Mouse (Mus musculus) lung, postnatal 0 days (tissue): ENCODE data around the gene Vmn1r195. TPM values are rescaled to one million over a fixed set of nuclear protein-coding genes. Genes with fewer than 3 reads are reported as not detected.

Experiments used
- ATAC-seq: fragments of 200-750 bp; cut with Nextera tagmentation; 2 replicates; pipeline ENCODE4 v1.8.0; 2017; ENCODE audit warnings: moderate library complexity
- DNase-seq: peaks from one replicate; pipeline ENCODE4 v3.0.0-alpha.2; 2016; ENCODE audit warnings: low spot score
- H3K27ac ChIP-seq: fragments of 300-500 bp; sonication (generic); 2 replicates; pipeline ENCODE4 v1.5.1; 2014; ENCODE audit warnings: antibody characterized with exemption, mild to moderate bottlenecking, low read length, mixed read lengths
- H3K27me3 ChIP-seq: fragments of 300-500 bp; sonication (generic); replicated peaks from 2 replicates; pipeline ENCODE4 v1.6.1; 2014; ENCODE audit warnings: low read length, mixed read lengths; ENCODE audit not compliant: insufficient read depth
- H3K36me3 ChIP-seq: fragments of 300-500 bp; sonication (generic); 2 replicates; pipeline ENCODE4 v1.6.1; 2014; ENCODE audit warnings: low read length, mixed read lengths; ENCODE audit not compliant: insufficient read depth
- H3K4me1 ChIP-seq: fragments of 300-500 bp; sonication (generic); 2 replicates; pipeline ENCODE4 v1.6.1; 2014; ENCODE audit warnings: antibody characterized with exemption, low read depth, low read length, mixed read lengths; ENCODE audit not compliant: insufficient read depth
- H3K4me2 ChIP-seq: fragments of 300-500 bp; sonication (generic); replicated peaks from 2 replicates; pipeline ENCODE4 v1.6.1; 2014; ENCODE audit warnings: low read depth, mild to moderate bottlenecking, low read length, moderate library complexity, mixed read lengths
- H3K4me3 ChIP-seq: fragments of 300-500 bp; sonication (generic); 2 replicates; pipeline ENCODE4 v1.5.1; 2014; ENCODE audit warnings: low read depth, low read length
- H3K9ac ChIP-seq: fragments of 300-500 bp; sonication (generic); replicated peaks from 2 replicates; pipeline ENCODE4 v1.6.1; 2014; ENCODE audit warnings: low read depth, mild to moderate bottlenecking
- H3K9me3 ChIP-seq: fragments of 300-500 bp; sonication (generic); 2 replicates; pipeline ENCODE4 v1.6.1; 2016; ENCODE audit warnings: low read length, mixed read lengths
- CTCF ChIP-seq: IDR thresholded peaks from 2 replicates; pipeline ENCODE4 v1.5.1; 2016; ENCODE audit warnings: antibody characterized with exemption, mild to moderate bottlenecking
- EP300 ChIP-seq: IDR thresholded peaks from 2 replicates; pipeline ENCODE4 v1.6.1; 2016; ENCODE audit warnings: antibody characterized with exemption, mild to moderate bottlenecking, control low read depth
- WGBS: fragments of 180-500 bp; shearing (Covaris S2); extraction: QIAGEN DNeasy Blood & Tissue Kit; methylation state at CpG from one replicate; pipeline ENCODE4 v1.1.7; 2014; 5-methylcytosine and 5-hydroxymethylcytosine counted together
- polyA plus RNA-seq: library from polyadenylated mRNA; unstranded; fragments of >200 nt; fragmentation: Nextera tagmentation; extraction: Ambion mirVana; gene quantifications from 2 replicates; pipeline ENCODE4 v1.2.1, GENCODE M21; 2015

Gene Vmn1r195
- polyA plus RNA-seq, 1 experiment from 2014 or later = not detected

DNA sequence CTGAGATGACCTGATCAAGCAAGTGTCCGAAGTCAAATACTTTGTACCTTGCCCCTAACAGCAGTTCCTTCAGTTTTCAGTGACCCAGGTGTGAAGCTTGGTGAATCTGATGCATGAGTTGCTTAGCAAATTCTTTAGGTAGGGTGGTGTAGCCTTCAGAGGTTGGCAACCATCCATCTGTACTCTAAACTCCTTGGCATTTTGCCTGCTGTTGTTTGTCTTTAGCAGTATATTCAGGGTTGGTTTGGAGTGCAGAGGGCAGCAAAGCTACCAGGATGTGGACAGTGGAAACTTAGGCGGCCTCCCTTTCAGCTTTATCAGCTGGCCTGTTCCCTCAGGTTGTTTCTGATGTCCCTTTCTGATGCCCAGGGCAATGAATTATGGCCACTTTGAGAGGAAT lies 45.0 kb downstream of the Vmn1r195 start:
- 62% methylated on average over 2 of the region's 2 CpGs for WGBS
- H3K36me3 ChIP-seq = no peaks in the 10 kb centered on the region
- no peak for DNase-seq
- no peak overlapping the region for H3K4me2 ChIP-seq
- TF ChIP-seq EP300 (no peak), CTCF (no peak)
- H3K4me3 ChIP-seq = no peak overlapping the region
- H3K9ac ChIP-seq = no peak overlapping the region
- no peak overlapping the region for H3K27ac ChIP-seq
- no peaks in the 10 kb centered on the region for H3K9me3 ChIP-seq
- no peak for ATAC-seq
- no peaks in the 10 kb centered on the region for H3K27me3 ChIP-seq
- H3K4me1 ChIP-seq = no peaks in the 10 kb centered on the region

DNA sequence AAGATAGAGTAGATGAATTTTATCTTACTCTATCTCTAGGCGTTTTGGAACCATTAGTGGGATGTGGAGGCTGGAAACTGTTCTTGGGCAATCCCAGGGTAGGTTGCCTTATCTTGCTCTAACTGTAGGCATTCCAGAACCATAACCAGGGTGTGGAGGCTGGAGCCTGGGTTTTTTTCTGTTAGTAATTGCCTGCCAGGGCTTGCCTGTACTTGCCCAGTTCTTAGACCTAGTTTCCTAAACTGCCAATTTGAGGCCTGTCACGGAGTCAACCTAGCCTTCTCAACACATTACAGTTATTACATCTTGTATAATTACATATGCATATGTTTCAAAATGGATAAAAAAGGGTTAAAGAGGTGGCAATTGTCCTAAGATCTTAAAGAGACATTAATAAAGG lies 47.0 kb downstream of the Vmn1r195 start:
- DNase-seq (no peak), ATAC-seq (no peak)
- WGBS = 76% methylated on average over 2 of the region's 2 CpGs
- no peaks in the 10 kb centered on the region for H3K27me3 ChIP-seq
- H3K9ac ChIP-seq = no peak overlapping the region
- H3K9me3 ChIP-seq = no peaks in the 10 kb centered on the region
- TF ChIP-seq EP300 (no peak), CTCF (no peak)
- no peaks in the 10 kb centered on the region for H3K4me1 ChIP-seq
- no peaks in the 10 kb centered on the region for H3K36me3 ChIP-seq
- H3K4me2 ChIP-seq = no peak overlapping the region
- no peak overlapping the region for H3K4me3 ChIP-seq
- H3K27ac ChIP-seq = no peak overlapping the region

DNA sequence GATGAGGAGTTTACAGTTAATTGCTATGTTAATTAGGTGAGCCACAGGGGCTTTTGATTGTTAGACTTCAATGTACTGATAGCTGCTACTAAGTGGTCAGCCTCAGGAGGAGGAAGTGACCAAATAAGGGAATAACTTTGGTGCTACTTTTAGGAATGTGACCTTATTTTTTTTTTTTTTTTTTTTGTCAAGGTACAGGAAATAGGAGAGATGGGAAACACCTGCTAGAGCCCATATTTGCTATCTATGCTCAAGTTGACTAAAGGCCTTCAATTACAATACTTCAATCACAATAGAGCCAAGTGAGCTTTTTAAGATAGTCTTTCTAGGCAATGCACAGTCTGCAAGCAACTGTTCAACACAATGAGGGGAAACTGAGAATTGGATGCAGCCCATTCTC lies 49.8 kb downstream of the Vmn1r195 start:
- Histone ChIP-seq H3K36me3 (no peaks in the 10 kb centered on the region), H3K27me3 (no peaks in the 10 kb centered on the region), H3K4me3 (no peak overlapping the region), H3K4me1 (no peaks in the 10 kb centered on the region), H3K4me2 (no peak overlapping the region), H3K9ac (no peak overlapping the region), H3K27ac (no peak overlapping the region), H3K9me3 (no peaks in the 10 kb centered on the region)
- TF ChIP-seq CTCF = no peak
- TF ChIP-seq EP300 = no peak
- ATAC-seq (no peak), DNase-seq (no peak)

DNA sequence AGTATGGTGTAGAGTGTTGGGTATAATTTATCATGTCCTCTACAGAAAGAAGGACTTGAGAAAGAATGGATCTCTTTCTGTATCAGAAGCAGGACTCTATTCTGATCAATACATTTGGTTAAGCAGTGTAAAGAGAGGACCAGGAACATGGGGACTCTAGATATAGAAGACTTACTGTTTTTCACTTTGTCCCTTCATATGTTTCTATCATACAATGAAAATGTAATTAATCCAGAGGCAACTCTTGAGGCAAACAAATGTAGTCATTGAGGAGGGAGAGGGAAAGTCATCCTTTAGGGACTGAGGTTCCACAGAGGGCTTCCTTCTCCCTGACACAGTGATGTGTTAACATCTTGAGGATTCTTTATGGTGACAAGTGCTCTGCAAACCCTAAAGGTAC lies 54.0 kb downstream of the Vmn1r195 start, which contains the start of gene Vmn1r197:
Gene Vmn1r197, plus strand, starts transcription at position 301 of the 400 bp plus-strand sequence.
- no peak for ATAC-seq
- H3K27ac ChIP-seq = no peak within 1 kb of the TSS
- no peak for DNase-seq
- no peak within 1 kb of the TSS for H3K4me3 ChIP-seq
- H3K9me3 ChIP-seq = no peaks in the 10 kb centered on the region
- no peaks in the 10 kb centered on the region for H3K36me3 ChIP-seq
- H3K27me3 ChIP-seq = no peaks in the 10 kb centered on the region
- TF ChIP-seq CTCF (no peak), EP300 (no peak)
- no peak within 1 kb of the TSS for H3K4me2 ChIP-seq
- no peak within 1 kb of the TSS for H3K9ac ChIP-seq
- H3K4me1 ChIP-seq = no peaks in the 10 kb centered on the region

Other genes starting within 250 kb of the Vmn1r195 start
- gene Hist1h2ah, start 235.0 kb upstream of the Vmn1r195 start, polyA plus RNA-seq = 4.2 and 5.2 TPM in 2 replicates
- gene Hist1h2bk, start 234.7 kb upstream of the Vmn1r195 start, polyA plus RNA-seq = 0.45 and 0.81 TPM in 2 replicates
- 4.1 and 4.6 TPM in 2 replicates for gene Hist1h4i, start 229.2 kb upstream of the Vmn1r195 start, polyA plus RNA-seq
- 2.7 TPM in 1 of 2 replicates, not detected in the other for gene Hist1h2ag, start 227.6 kb upstream of the Vmn1r195 start, polyA plus RNA-seq
- 1.0 and 1.5 TPM in 2 replicates for gene Hist1h2bj, start 227.3 kb upstream of the Vmn1r195 start, polyA plus RNA-seq
- gene Vmn1r188, start 186.1 kb upstream of the Vmn1r195 start, polyA plus RNA-seq = not detected in 2 replicates
- gene Vmn1r189, start 164.7 kb upstream of the Vmn1r195 start, polyA plus RNA-seq = not detected in 2 replicates
- not detected in 2 replicates for gene Vmn1r191, start 86.6 kb upstream of the Vmn1r195 start, polyA plus RNA-seq
- not detected in 2 replicates for gene Vmn1r192, start 79.4 kb upstream of the Vmn1r195 start, polyA plus RNA-seq
- gene Vmn1r193, start 47.4 kb upstream of the Vmn1r195 start, polyA plus RNA-seq = not detected in 2 replicates
- gene Vmn1r194, start 26.3 kb upstream of the Vmn1r195 start, polyA plus RNA-seq = not detected in 2 replicates
- gene Vmn1r196, start 19.4 kb downstream of the Vmn1r195 start, polyA plus RNA-seq = not detected in 2 replicates
- not detected in 2 replicates for gene Vmn1r197, start 54.1 kb downstream of the Vmn1r195 start, polyA plus RNA-seq
- gene Vmn1r198, start 79.8 kb downstream of the Vmn1r195 start, polyA plus RNA-seq = not detected in 2 replicates
- gene Vmn1r199, start 109.3 kb downstream of the Vmn1r195 start, polyA plus RNA-seq = not detected in 2 replicates
- not detected in 2 replicates for gene Vmn1r200, start 119.9 kb downstream of the Vmn1r195 start, polyA plus RNA-seq
- gene Vmn1r201, start 201.4 kb downstream of the Vmn1r195 start, polyA plus RNA-seq = not detected in 2 replicates
- not detected in 2 replicates for gene Vmn1r202, start 234.9 kb downstream of the Vmn1r195 start, polyA plus RNA-seq
- gene Vmn1r203, start 247.6 kb downstream of the Vmn1r195 start, polyA plus RNA-seq = not detected in 2 replicates